Comparison of ENCODE assay signal across 8 mouse cellular contexts in the genomic region with DNA sequence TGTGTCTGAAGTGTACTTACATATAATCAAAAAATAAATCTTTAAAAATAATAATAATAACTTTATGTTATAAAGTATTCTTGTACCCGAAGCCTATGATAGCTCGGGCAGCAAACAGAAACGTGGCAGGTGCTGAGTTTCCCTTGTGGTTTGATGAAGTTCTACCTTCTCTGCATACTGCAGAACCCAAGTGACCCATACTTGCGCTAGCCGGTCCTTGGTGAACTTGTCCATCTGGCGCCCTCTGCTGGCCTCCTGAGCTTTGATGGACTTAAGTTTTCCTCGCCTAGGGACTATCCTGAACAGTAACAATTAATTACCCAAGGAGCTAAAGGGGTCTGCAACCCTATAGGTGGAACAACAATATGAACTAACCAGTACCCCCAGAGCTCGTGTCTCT. TPM values are rescaled to one million over a fixed set of nuclear protein-coding genes. Genes with fewer than 3 reads are reported as not detected.
DNase-seq lines count a peak whose midpoint lies in the region; ATAC-seq lines count a peak whose summit lies in the region.

No protein-coding gene starts in this region.

- H3K9ac ChIP-seq in intestine, embryonic 14.5 days (ENCODE audit: low read length), result no peak overlapping the region
- no peak overlapping the region for H3K9ac ChIP-seq in intestine, embryonic 15.5 days

- H3K4me1 ChIP-seq in intestine, embryonic 14.5 days (replicated peaks; ENCODE audit: control insufficient read depth, insufficient read depth, low read length), result no peaks in the 10 kb centered on the region
- H3K4me1 ChIP-seq in intestine, embryonic 15.5 days (replicated peaks), result no peaks in the 10 kb centered on the region

- H3K36me3 ChIP-seq in intestine, embryonic 14.5 days (ENCODE audit: control insufficient read depth, insufficient read depth, low read length), result no peaks in the 10 kb centered on the region
- no peaks in the 10 kb centered on the region for H3K36me3 ChIP-seq in intestine, embryonic 15.5 days

- peak; percentile 79 for DNase-seq in intestine, embryonic 14.5 days (ENCODE audit: low spot score)
- DNase-seq in R1 (ENCODE audit: low read depth, low spot score), result peak; percentile 83
- peak; percentile 80 to 81 for DNase-seq in cerebellum, postnatal 36 days
- peak; percentile 69 to 82 for DNase-seq in heart, postnatal 10 days
- peak; percentile 37 to 63 for DNase-seq in left cerebral cortex, postnatal 14 days (ENCODE audit: low spot score in 2 of 2)
- peak; percentile 83 for DNase-seq in retina, embryonic 14.5 days (ENCODE audit: low spot score)
- peak; percentile 51 for DNase-seq in yolk sac, embryonic 10.5 days (ENCODE audit: low spot score)

- H3K9me3 ChIP-seq in intestine, embryonic 14.5 days (ENCODE audit: control insufficient read depth, low read length), result no peaks in the 10 kb centered on the region
- H3K9me3 ChIP-seq in intestine, embryonic 15.5 days, result no peaks in the 10 kb centered on the region

- 44% methylated on average over 8 of the region's 8 CpGs for WGBS in intestine, embryonic 14.5 days
- WGBS in intestine, embryonic 15.5 days, result 51% methylated on average over 8 of the region's 8 CpGs

- no peak overlapping the region for H3K27ac ChIP-seq in intestine, embryonic 14.5 days (ENCODE audit: low read depth)
- no peak overlapping the region for H3K27ac ChIP-seq in intestine, embryonic 15.5 days

- H3K27me3 ChIP-seq in intestine, embryonic 14.5 days (replicated peaks; ENCODE audit: control insufficient read depth, insufficient read depth, low read length), result no peaks in the 10 kb centered on the region
- no peaks in the 10 kb centered on the region for H3K27me3 ChIP-seq in intestine, embryonic 15.5 days (replicated peaks)

- intact Hi-C loops in heart, postnatal 10 days (cut with DNase I), result loop anchor here (1.0 to 2.0 kb wide), 2 partner anchors 88 to 211 kb away; no protein-coding TSS in a partner anchor
- intact Hi-C loops in left cerebral cortex, postnatal 14 days (cut with DNase I), result no loop called here

- H3K4me3 ChIP-seq in intestine, embryonic 14.5 days (ENCODE audit: low read depth, low read length), result no peak overlapping the region
- no peak overlapping the region for H3K4me3 ChIP-seq in intestine, embryonic 15.5 days (replicated peaks)

- H3K4me2 ChIP-seq in intestine, embryonic 14.5 days (ENCODE audit: low read length), result no peak overlapping the region
- no peak overlapping the region for H3K4me2 ChIP-seq in intestine, embryonic 15.5 days (replicated peaks)

- no peak for ATAC-seq in intestine, embryonic 14.5 days (replicated peaks; ENCODE audit: low FRiP score, low TSS enrichment, low read depth)
- no peak for ATAC-seq in intestine, embryonic 15.5 days

RNA-seq across cellular contexts. Expression of a gene that starts 12.7 kb away (rescaled TPM):
- polyA plus RNA-seq in intestine, embryonic 14.5 days (2014; fragmentation: Nextera tagmentation; extraction: Ambion mirVana), result 2.9 and 3.3 TPM in 2 replicates
- 4.6 and 5.4 TPM in 2 replicates for polyA plus RNA-seq in intestine, embryonic 15.5 days (2015; fragmentation: Nextera tagmentation; extraction: Ambion mirVana)
- total RNA-seq in heart, postnatal 10 days (2021), result 10 to 100 TPM; 71.3 to 81.0 TPM
- total RNA-seq in left cerebral cortex, postnatal 14 days (2021), result 10 to 100 TPM; 33.2 to 33.6 TPM

RNA-seq across cellular contexts. Expression of a gene that starts 34.7 kb away (rescaled TPM):
- 33.2 and 36.9 TPM in 2 replicates for polyA plus RNA-seq in intestine, embryonic 14.5 days (2014; fragmentation: Nextera tagmentation; extraction: Ambion mirVana)
- 41.2 and 42.0 TPM in 2 replicates for polyA plus RNA-seq in intestine, embryonic 15.5 days (2015; fragmentation: Nextera tagmentation; extraction: Ambion mirVana)
- 10 to 100 TPM; 73.2 to 73.9 TPM for total RNA-seq in heart, postnatal 10 days (2021)
- total RNA-seq in left cerebral cortex, postnatal 14 days (2021), result 100 to 1,000 TPM; 136 to 166 TPM
